Mouse (Mus musculus) heart, postnatal 0 days (tissue): ENCODE data around the gene Ntn4. TPM values are rescaled to one million over a fixed set of nuclear protein-coding genes. Genes with fewer than 3 reads are reported as not detected.

Source experiments
- ATAC-seq: fragments of 200-750 bp; cut with Nextera tagmentation; 2 replicates; pipeline ENCODE4 v1.8.0; 2017; ENCODE audit warnings: low read depth, moderate number of reproducible peaks, moderate library complexity; ENCODE audit not compliant: insufficient read depth
- DNase-seq: peaks from one replicate; pipeline ENCODE4 v3.0.0-alpha.2; 2016; ENCODE audit warnings: low spot score
- H3K27ac ChIP-seq: fragments of 300-500 bp; sonication (generic); 2 replicates; pipeline ENCODE4 v1.5.1; 2014; ENCODE audit warnings: low read depth, mild to moderate bottlenecking
- H3K27me3 ChIP-seq: fragments of 300-500 bp; sonication (generic); 2 replicates; pipeline ENCODE4 v1.6.1; 2014; ENCODE audit warnings: low read length, mixed read lengths; ENCODE audit not compliant: control insufficient read depth, insufficient read depth
- H3K36me3 ChIP-seq: fragments of 300-500 bp; sonication (generic); replicated peaks from 2 replicates; pipeline ENCODE4 v1.6.1; 2014; ENCODE audit warnings: low read length, mixed read lengths; ENCODE audit not compliant: control insufficient read depth, insufficient read depth
- H3K4me1 ChIP-seq: fragments of 300-500 bp; sonication (generic); 2 replicates; pipeline ENCODE4 v1.6.1; 2014; ENCODE audit warnings: antibody characterized with exemption; ENCODE audit not compliant: control insufficient read depth, insufficient read depth
- H3K4me2 ChIP-seq: fragments of 300-500 bp; sonication (generic); 2 replicates; pipeline ENCODE4 v1.6.1; 2014; ENCODE audit warnings: low read depth, mild to moderate bottlenecking, low read length, moderate library complexity
- H3K4me3 ChIP-seq: fragments of 300-500 bp; sonication (generic); 2 replicates; pipeline ENCODE4 v1.5.1; 2014; ENCODE audit warnings: low read depth, low read length
- H3K9ac ChIP-seq: fragments of 300-500 bp; sonication (generic); replicated peaks from 2 replicates; pipeline ENCODE4 v1.6.1; 2014; ENCODE audit warnings: low read depth, low read length, mixed read lengths
- H3K9me3 ChIP-seq: fragments of 300-500 bp; sonication (generic); replicated peaks from 2 replicates; pipeline ENCODE4 v1.6.1; 2016; ENCODE audit warnings: low read length; ENCODE audit not compliant: control insufficient read depth
- CTCF ChIP-seq: IDR thresholded peaks from 2 replicates; pipeline ENCODE4 v1.5.1; 2016; ENCODE audit warnings: antibody characterized with exemption, control low read depth, low read depth
- EP300 ChIP-seq: IDR thresholded peaks from 2 replicates; pipeline ENCODE4 v1.6.1; 2016; ENCODE audit warnings: antibody characterized with exemption, low read depth
- WGBS: fragments of 180-500 bp; shearing (Covaris S2); extraction: QIAGEN DNeasy Blood & Tissue Kit; methylation state at CpG from one replicate; pipeline ENCODE4 v1.1.7; 2014; 5-methylcytosine and 5-hydroxymethylcytosine counted together
- polyA plus RNA-seq: library from polyadenylated mRNA; unstranded; fragments of >200 nt; fragmentation: Nextera tagmentation; extraction: Ambion mirVana; gene quantifications from 2 replicates; pipeline ENCODE4 v1.2.1, GENCODE M21; 2015
- total RNA-seq: library from RNA; depleted of rRNA; stranded (reverse); fragments of >200 nt; gene quantifications from 2 replicates; pipeline ENCODE4 v1.2.3, GENCODE M21; 2014; ENCODE audit warnings: low replicate concordance

The Ntn4 gene
- total and polyA plus RNA-seq, 2 experiments from 2014 or later = 2.5 to 37.2 TPM

DNA sequence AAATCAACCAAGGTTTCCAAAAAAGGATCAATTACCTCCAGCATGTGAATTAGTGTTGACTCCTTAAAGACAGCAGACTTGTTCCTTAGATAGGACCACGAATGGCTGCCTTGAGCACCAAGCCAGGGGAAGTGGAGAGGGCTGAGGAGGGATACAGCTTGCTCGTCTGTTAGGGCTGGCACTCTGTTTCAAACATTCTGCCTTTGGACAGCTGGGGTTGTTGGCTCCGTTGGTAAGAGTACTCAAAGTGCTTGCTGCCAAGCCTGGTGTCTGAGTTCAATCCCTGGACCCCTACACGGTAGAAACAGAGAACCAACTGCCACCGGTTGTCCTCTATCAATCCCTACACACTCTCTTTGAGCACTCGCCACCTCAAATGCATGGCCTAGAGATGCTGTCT lies 90.0 kb downstream of the Ntn4 start:
- H3K27ac ChIP-seq = no peak overlapping the region
- no peak overlapping the region for H3K4me3 ChIP-seq
- TF ChIP-seq CTCF (no peak), EP300 (no peak)
- 0 out of 2 replicates have a peak, but pooled peaks cover 2% of the 10 kb centered on the region for H3K9me3 ChIP-seq
- no peak overlapping the region for H3K9ac ChIP-seq
- H3K27me3 ChIP-seq = no peaks in the 10 kb centered on the region
- H3K4me1 ChIP-seq = no peaks in the 10 kb centered on the region
- H3K4me2 ChIP-seq = no peak overlapping the region
- WGBS = 64% methylated on average over 6 of the region's 6 CpGs
- DNase-seq (no peak), ATAC-seq (no peak)
- H3K36me3 ChIP-seq = peaks cover 9% of the 10 kb centered on the region

GRCm38 (mm10) chr10:93731248-93731691 lies 90.8 kb downstream of the Ntn4 start:
- ATAC-seq = no peak
- H3K9ac ChIP-seq = no peak overlapping the region
- TF ChIP-seq CTCF (no peak), EP300 (no peak)
- WGBS = 75% methylated on average over 9 of the region's 9 CpGs
- H3K27me3 ChIP-seq = no peaks in the 10 kb centered on the region
- peaks cover 9% of the 10 kb centered on the region for H3K36me3 ChIP-seq
- H3K27ac ChIP-seq = no peak overlapping the region
- H3K4me1 ChIP-seq = no peaks in the 10 kb centered on the region
- H3K4me3 ChIP-seq = no peak overlapping the region
- H3K4me2 ChIP-seq = no peak overlapping the region
- H3K9me3 ChIP-seq = 0 out of 2 replicates have a peak, but pooled peaks cover 2% of the 10 kb centered on the region
- DNase-seq = no peak

- TF ChIP-seq EP300 (no peak), CTCF (no peak)
- Histone ChIP-seq H3K4me2 (no peak overlapping the region), H3K9me3 (0 out of 2 replicates have a peak, but pooled peaks cover 2% of the 10 kb centered on the region), H3K4me1 (no peaks in the 10 kb centered on the region), H3K27me3 (no peaks in the 10 kb centered on the region), H3K27ac (no peak overlapping the region), H3K4me3 (no peak overlapping the region), H3K9ac (no peak overlapping the region), H3K36me3 (peaks cover 27% of the 10 kb centered on the region)
- ATAC-seq (peak; percentile 88), DNase-seq (peak; percentile 53)
- 16% methylated on average over 6 of the region's 6 CpGs for WGBS
Measured at GRCm38 (mm10) chr10:93736114-93736645, 95.7 kb downstream of the Ntn4 start.

DNA sequence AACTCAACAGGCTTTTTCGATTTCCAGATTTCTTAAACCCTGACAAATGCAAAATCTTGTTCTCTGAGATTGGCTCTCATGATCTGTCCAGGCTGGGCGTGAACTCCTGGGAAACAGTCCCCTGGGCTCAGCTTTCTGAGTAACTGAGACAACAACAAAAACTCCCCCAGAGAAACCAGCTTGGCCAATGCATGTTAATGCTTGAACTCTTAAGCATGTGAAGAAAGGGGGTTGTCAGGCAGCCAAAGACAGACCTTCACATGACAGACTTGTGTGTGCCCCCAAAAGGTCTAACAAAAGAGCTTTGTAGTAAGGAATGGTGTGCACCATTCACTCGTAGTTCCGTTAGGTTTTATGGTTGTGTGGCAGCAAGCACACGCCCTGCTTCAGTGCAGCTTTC lies 96.6 kb downstream of the Ntn4 start:
- TF ChIP-seq CTCF (no peak), EP300 (no peak)
- no peak for ATAC-seq
- Histone ChIP-seq H3K4me3 (no peak overlapping the region), H3K9me3 (0 out of 2 replicates have a peak, but pooled peaks cover 2% of the 10 kb centered on the region), H3K27me3 (no peaks in the 10 kb centered on the region), H3K4me1 (no peaks in the 10 kb centered on the region), H3K27ac (no peak overlapping the region), H3K9ac (no peak overlapping the region), H3K4me2 (no peak overlapping the region), H3K36me3 (peaks cover 36% of the 10 kb centered on the region)
- DNase-seq = no peak
- 73% methylated on average over 5 of the region's 5 CpGs for WGBS

DNA sequence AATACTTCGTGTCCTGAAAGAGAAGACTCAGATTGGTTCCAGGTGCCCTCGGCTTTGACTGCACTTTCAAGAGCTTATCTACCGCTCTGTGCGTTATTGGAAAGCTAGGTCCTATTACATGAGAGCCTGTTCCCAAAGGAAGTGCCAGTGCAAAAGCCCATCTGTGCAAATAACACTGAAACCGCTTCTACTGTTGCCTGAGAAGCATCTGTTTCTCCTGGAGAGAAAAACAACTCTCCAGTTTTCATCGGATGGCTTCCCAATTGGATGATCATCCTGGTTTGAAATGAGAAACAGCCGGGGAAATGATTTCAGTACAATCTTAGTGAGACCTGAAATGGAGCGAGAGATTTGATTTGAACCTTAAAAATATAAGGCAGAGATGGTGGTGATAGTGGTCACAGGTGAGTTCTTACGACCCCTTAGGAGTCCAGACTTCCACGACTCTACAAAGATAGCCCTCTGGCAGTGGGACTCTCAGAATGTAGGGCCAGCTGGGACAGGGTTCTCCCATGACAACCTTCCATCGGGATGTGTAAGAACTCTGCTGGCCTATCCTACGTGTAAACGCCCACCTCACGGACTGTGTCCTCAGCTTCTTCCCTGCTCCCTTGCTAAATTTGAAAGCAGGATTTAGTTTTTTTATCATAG lies 101.1 kb downstream of the Ntn4 start:
- ATAC-seq = no peak
- no peak overlapping the region for H3K9ac ChIP-seq
- DNase-seq = no peak
- WGBS = 79% methylated on average over 14 of the region's 14 CpGs
- H3K4me2 ChIP-seq = no peak overlapping the region
- TF ChIP-seq CTCF = no peak
- H3K4me3 ChIP-seq = no peak overlapping the region
- peaks cover 26% of the 10 kb centered on the region for H3K36me3 ChIP-seq
- H3K9me3 ChIP-seq = no peaks in the 10 kb centered on the region
- H3K27ac ChIP-seq = no peak overlapping the region
- H3K4me1 ChIP-seq = no peaks in the 10 kb centered on the region
- H3K27me3 ChIP-seq = no peaks in the 10 kb centered on the region

- 76% methylated on average over 3 of the region's 3 CpGs for WGBS
- no peaks in the 10 kb centered on the region for H3K4me1 ChIP-seq
- TF ChIP-seq EP300 (no peak), CTCF (no peak)
- peaks cover 26% of the 10 kb centered on the region for H3K36me3 ChIP-seq
- ATAC-seq (no peak), DNase-seq (no peak)
- H3K27ac ChIP-seq = no peak overlapping the region
- H3K9ac ChIP-seq = no peak overlapping the region
- no peak overlapping the region for H3K4me3 ChIP-seq
- no peaks in the 10 kb centered on the region for H3K27me3 ChIP-seq
- no peak overlapping the region for H3K4me2 ChIP-seq
- H3K9me3 ChIP-seq = no peaks in the 10 kb centered on the region
Measured at GRCm38 (mm10) chr10:93742097-93742446, 101.6 kb downstream of the Ntn4 start.
